Mouse (Mus musculus) gastrocnemius, postnatal 10 days (tissue): Measurements from ENCODE around the gene Orm1. TPM values are rescaled to one million over a fixed set of nuclear protein-coding genes. Genes with fewer than 3 reads are reported as not detected.

Source experiments
- DNase-seq: peaks from one replicate; pipeline ENCODE4 v3.0.0; 2021; ENCODE audit warnings: mixed read lengths
- total RNA-seq, 2 experiments: library from RNA; stranded (reverse); gene quantifications; 2 replicates each; pipeline ENCODE4 v1.2.3; 2021

Gene Orm1
- total RNA-seq, 2 experiments from 2014 or later = 1.8 TPM; not detected in 1

DNA sequence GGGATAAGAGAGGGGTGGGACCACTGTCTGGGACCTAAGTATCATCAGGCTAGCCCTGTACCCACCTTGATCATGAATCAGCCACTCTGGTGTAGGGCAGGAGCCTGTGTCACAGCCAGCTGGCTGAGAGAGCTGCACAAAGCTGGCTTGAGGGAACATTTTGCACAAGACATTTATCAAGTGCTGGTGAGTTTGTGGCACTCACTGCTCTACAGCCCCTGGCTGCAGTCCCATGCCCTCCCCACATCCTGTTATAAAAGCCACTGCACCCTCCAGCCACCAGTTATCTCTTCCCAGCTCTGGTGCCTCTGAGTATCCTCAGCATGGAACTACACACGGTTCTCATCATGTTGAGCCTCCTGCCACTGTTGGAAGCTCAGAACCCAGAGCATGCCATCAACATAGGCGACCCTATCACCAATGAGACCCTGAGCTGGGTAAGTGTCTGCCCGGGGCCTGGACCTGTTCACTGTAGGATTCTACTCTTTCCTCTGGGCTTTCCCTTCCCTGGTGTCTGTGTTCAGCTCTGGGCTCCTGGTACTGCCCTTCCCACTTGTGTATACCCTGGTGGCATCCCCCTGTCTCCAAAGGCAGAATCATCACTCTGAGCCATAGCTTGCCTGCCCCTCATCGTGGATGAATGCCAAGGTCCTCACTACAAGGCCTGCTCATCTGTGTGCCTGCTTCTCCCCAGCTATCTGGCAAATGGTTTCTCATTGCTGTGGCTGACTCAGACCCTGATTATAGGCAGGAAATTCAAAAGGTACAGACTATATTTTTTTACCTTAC, 11.7 kb downstream of the Orm1 start, which contains the start of gene Orm3:
Orm3 (plus strand) TSS at position 286 of the 789 bp plus-strand sequence.
- DNase-seq = no peak

DNA sequence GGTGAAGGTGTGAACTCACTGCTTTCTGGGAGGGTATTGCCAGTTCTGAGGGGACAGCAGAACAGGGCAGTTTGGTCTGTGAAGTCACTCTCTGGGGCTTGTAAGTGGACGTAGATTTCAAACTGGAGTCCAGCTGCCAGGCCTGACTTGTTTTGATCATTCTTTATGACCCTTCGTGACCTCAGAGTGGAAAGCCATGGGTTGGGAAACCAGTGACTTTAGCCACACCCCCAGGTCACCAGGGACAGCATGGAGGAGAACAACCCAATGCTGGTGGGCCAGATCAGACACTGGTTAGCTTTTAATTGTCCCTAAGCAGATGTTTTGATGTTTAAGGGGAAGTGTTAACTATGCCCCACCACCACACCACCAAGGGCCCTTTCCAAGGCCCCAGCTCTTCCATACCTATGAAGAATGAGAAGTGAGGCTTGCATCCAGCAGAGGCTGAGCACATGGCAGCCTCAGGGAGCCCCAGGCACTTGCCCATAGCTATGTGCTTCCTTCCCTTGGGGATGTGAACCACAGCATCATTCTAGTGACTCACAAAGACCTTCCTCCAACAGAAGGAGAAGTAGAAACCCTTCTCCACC, 12.7 kb downstream of the Orm1 start:
- no peak for DNase-seq

DNA sequence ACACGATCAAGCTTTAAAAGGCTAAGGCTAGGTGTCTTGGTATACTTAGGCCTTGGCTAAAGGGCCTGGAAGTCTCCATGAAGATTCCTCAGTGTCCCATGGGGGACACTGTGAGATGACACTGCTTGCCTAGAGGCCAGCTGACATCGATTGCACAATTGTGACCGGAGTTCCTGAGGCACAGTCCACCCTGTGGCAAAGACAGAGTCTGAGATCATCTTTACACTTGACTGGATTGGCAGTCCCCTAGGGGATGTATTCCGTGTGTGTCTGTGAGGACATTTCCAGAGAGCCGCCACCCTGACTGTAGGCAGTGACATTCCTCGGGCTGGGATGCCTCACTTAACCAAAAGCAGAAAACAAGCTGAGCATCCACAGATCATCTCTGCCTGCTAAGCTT, 15.5 kb downstream of the Orm1 start:
- DNase-seq = no peak

DNA sequence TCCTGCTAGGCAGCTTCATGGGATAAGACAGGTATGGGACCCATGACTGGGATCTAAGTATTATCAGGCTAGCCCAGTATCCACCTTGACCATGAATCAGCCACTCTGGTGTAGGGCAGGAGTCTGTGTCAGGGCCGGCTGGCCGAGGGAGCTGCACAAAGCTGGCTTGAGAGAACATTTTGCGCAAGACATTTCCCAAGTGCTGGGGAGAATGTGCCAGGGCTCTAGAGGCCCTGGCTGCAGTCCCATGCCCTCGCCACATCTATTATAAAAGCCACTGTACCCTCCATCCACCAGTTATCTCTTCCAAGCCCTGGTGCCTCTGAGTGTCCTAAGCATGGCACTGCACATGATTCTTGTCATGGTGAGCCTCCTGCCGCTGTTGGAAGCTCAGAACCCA, 17.8 kb downstream of the Orm1 start, which contains the start of gene Orm2:
Orm2 (plus strand) TSS at position 300 of the 400 bp plus-strand sequence.
- DNase-seq = no peak

DNA sequence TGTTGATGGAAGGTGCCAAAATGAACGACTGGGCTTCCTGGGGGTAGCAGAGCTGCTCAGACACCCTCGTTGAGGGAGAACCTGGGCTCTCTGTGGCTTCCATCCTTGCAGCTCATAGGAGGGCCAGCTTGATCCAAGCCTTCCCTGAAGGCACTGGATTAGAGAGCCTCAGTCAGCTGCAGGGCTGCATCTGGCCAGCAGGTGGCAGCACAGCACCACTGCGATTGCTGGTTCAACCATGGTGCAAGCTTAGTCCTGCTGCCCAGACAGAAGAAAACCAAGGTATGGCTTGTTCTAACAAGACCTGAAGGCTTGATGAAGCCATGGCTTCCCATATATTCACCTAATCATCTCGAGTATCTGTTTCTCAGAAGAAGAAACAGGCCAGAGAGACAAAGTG, 24.2 kb downstream of the Orm1 start:
- DNase-seq = peak; percentile 96

DNA sequence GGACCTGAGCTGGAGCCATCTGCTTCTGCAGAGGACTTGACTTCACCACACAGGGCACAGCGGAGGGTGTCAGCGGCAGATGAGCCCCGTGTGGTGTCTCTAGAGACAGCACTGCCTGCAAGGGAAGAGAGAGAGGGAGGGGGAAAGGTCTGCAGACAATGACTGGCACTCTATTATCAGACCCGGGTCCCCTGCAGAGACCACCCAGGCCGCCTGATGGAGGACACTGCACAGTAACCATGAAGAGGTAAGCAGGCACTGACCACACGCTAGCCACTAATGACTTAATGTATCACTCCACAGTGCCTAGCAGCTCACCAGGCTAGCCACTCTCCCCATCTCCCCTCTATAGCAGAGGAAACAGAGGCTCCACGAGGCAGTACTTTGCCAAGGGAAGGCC, 26.5 kb downstream of the Orm1 start:
- DNase-seq = no peak

DNA sequence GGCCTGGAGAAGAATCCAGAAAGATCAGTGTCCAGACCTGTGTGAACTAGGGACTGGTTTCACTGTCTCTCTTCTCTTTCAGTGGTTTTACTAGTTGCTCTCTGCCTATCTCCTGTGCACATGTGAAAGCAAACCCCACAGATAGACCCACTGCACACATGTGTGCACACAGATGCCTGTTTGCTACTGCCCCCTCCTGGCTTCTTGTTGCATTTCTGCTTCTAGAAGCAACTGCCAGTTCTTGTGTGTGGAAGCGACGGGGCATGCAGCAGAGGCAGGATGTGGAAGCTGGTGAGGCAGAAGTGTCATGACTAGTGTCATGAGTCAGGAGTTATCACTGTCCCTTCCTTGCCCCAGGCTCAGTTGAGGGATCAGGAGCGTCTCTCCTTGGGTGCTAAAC, 27.5 kb downstream of the Orm1 start:
- peak; percentile 37 for DNase-seq

DNA sequence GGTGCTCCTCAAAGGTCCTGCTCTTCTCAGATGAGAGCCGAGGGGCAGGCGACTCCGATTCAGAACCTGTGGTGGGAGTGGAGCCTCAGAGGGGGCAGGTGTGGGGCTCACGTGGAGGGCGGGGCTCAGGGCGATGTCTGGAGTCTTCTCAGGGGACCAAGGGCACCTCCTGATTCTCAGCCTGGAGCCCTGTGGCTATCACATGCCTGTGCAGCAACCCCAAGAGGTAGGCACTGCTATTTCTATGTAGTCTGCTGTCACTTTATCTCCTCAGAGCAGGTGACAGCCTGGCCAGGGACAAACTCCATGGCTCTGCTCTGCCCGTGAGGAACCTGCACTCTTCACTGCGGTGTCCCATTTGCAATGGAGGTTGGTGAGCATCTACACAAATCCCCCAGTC, 29.0 kb downstream of the Orm1 start:
- no peak for DNase-seq

DNA sequence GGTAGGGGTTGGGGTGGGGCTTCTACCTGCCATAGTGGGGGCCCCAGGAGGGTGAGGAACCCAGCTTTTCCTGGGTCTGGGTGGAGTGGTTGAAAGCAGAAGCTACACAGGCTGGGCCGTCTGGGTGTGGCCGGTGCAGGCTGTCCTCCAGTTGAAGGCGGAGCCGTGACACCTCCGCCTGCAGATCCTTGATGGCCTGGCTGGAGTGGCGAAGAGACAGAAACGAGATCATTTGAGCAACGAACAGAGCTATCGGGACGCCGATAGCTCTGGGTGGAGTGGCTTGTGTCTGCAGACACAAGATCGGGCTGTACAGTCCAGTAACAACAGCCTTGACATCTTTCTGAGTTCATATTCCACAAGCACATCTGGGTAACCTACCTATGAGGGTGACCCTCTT, 30.0 kb downstream of the Orm1 start:
- no peak for DNase-seq

DNA sequence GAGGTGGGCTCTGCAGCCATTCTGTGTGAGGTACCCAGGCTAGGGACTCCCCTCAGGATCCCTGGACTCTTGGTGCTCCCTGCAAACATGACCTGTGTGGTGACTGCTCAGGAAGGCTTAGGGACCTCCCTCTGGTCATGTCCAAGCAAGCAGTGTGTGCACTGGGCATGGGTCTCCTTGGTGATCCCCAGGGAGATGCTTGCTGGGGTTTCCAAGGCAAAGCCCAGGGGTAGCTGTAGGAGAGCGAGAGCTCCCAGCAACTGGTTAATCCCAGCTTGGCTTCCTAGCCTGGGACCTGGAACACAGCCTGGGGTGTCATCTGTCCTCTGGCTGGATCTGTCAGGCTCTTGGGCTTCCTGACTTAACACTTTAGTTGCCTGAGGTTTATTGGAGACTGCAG, 31.0 kb downstream of the Orm1 start:
- DNase-seq = peak; percentile 82

DNA sequence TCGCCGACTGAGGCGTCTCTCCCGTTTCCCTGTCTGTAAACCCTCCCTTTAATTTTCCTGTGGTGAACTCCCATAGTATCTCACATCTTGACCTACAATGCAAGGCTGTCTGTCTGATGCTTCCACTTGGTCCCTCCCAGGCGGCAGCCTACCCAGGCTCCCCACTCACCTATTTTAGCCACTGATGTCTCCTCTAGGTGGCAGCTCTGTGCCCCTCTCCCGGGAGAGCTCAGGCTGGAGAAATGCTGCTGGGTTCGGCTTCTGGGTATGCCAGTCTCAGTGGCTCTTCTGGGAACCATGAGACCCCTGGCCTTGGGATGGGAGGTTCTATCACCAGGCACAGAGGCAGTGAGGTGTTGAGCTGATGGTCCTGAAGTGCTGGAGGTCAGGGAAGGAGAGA, 33.1 kb downstream of the Orm1 start:
- DNase-seq = no peak

DNA sequence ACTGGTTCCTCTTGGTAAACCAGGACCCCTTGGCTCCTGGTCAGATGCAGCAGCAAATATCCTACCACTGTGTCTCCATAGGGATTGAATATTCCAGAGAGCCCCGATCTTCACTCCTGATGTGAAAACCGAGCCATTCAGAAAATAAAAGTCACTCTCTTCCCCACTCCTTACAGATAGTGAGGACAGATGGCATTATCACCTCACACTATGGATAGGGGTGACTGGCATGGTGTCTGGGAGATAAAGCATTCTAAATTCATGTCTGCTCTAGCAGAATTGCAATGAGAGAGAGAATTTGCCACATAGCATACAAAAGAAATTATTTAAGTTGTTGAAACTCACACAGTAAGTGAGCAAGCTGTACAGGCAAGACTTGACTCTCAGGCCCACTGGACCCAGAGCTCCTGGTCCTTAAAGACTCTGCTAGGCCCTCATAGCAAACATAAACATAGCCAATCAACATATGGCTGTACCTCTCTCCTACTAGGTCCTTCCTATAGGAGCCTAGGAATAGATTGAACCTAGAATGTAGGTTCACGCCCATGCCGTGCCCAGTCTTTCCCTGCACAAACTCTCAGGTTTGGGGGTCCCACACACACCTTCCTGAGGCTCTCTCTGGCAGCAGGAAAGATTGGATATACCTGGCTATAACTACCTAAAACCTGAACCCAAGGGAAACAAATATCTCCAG, 38.5 kb downstream of the Orm1 start:
- DNase-seq = no peak

DNA sequence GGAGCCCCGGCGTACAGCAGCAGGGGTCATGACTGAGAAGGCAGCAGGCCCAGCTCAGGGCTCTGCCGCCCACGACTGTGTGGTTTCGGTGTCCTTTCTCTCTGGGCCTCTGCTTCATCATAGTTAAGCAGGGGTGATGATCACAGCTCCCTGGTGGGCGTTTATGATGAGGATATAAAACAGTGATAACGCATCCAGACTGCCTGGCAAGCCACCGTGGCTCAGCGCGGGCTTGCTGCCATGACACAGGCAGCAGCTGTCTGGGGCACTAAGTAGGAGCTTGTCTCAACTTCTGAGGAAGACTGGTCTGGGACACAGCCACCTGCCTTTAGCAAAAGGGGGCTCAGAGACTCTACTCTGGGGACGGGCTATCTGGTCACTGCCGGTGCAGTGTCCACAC, 39.1 kb downstream of the Orm1 start:
- DNase-seq = no peak

DNA sequence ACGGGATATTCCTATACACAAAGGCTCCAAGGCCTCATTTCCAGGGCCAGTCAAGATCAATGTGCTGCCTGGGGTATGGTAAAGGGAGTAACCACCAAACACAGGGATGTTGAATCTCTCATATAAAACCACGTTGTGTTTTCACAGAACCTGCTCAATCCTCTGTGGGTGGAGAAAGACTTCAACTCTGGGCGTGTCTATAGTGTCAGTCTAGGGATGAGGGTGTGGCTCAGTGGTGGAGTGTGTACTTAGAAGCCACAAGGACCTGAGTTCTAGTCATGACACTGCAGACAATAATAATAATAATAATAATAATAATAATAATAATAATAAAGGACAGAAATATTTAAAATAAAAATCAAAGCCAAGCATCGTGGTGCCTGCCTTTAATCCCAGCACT, 39.9 kb downstream of the Orm1 start:
- DNase-seq = no peak

DNA sequence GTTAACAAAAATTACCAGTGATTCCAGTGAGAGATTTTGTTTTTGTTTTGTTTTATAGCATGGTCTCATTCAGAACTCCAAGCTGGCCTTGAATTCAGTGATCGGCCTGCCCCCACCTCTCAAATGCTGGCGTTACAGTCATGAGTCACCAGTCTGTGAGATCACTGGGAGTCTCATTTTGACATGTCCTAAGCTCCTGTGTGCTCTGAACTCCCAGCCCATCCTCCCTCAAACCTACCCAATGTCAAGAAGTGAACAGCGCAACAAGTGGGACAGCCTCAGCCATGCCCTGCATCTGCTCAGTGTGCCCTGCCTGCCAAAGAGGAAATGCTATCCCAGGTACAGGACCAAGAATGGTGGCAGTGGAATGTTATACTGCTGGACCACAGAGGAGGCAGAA, 40.9 kb downstream of the Orm1 start:
- no peak for DNase-seq

DNA sequence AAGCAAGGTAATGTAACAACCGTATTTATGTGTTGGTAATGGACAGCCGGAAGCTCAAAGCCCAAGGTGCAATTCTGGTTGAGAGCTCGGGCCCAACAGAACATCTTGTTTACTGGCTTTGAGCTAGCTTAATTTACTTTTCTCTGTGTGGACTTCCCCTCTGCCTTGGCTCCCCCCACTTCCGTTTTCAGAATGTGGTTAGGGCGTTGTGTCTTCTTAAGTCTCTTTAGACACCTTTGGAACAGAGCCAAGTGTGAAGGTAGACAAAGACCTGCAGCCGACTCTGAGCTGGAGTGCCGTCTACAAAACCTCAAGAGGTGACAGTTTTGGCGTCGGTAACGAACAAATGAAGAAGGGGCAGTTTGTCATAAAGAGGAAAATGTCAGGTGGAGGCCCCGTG, 41.4 kb downstream of the Orm1 start:
- no peak for DNase-seq

DNA sequence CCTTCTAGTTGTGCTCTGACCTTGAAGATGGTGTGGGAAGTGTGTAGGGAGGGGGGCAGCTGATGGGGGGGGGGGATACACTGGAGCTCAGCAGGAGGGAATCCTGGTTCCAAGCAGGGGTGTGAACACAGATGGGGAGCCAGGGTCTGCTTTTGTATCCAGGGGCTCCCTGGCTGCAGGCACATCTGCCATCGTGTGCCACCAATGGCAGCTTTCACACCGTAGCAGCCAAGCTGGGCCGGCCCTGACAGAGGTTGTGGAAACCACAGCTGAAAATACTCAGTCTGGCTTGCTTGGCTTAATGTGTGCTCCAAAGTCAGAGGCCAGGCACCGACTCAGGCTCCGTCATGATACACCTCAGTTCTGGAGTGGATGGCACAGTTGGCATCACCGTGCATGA, 43.7 kb downstream of the Orm1 start:
- DNase-seq = no peak

DNA sequence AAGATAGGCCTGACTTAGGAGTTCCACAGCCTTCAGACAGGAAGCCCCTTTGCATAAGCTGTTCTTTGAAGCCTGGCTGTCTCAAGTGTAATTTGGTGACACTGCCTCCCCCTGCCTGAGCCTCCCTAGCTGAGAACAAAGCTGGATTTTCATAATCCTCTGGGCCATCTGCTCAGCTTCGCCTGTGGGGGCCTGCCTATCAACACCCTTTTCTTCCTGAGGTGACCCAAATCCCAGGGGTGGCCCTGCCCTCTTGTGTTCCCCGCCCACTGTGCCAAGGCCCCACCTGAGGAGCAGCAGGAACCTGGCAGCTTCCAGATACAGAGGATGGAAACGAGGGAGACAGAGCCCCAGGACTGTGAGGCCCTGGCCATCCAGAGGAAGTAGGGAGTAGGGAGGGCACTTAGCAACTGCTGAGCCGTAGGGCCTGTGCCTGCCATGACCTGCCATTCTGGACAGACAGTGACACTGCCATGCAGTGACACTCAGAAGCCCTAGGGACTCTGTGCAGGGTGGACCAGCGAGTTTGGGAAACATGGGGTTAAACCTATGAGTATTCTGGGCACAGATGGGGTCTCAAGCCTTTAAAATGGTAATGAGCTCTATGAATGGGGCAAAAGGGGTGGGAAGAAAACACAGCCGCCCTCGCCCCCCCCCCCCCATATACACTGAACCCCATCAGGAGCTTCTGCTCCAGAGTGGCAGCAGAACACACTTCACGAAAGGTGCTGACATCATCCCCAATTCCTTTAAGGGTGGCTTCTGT, 44.9 kb downstream of the Orm1 start:
- DNase-seq = no peak

DNA sequence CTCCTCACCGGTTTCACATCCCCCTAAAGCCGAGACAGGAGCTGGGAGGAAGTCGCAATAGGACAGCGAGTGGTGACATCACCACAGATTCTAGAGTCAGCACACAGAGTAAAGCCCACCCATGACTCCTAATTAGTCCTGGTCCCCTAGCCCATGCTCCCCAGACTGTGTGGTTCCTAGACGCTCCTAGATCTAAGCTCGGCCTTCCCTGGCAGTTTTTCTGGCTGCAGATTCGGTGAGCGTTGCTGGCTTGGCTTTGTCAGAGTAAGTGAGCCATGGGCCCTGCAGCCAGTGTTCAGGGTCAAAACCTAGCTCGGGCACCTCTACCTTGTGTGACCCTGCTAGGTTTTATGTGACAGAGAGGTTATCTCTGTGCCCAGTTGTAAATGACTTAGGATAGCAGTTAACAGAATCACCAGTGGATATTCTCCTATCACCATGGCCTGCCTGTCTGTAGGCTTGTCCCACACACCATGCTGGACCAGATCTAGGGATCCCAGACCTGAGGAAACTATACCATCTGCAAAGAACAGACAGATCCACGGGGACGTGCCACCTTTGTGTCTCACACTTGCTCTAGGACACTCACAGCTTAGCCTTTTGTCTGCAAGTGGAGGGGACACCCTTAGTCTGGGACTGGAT, 45.6 kb downstream of the Orm1 start:
- DNase-seq = no peak

DNA sequence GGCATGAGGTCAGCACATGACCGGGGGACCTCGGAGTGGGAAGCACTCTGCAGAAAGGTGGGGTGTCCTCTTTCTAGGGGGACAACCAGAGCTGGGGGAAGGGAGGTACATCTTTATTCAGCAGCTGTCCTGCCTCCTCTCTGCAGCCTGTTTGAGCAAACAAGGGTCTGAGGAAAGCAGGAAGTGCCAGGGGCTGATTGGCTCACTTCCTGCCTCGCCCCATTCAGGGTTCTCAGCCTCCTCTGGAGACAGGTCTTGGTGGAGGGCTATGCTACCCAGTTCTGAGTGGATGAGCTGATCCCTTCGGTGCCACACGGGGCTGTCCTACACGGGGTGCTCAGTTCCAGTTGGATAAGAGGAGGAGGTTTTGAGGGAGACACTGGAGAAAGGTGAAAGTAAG, 47.0 kb downstream of the Orm1 start:
- no peak for DNase-seq
